Mouse (Mus musculus) retina, embryonic 14.5 days (tissue): ENCODE data around the gene Elmo2.

Experiments used
- DNase-seq: peaks from one replicate; pipeline ENCODE4 v3.0.0-alpha.2; 2015; ENCODE audit warnings: low spot score

Gene Elmo2

DNA sequence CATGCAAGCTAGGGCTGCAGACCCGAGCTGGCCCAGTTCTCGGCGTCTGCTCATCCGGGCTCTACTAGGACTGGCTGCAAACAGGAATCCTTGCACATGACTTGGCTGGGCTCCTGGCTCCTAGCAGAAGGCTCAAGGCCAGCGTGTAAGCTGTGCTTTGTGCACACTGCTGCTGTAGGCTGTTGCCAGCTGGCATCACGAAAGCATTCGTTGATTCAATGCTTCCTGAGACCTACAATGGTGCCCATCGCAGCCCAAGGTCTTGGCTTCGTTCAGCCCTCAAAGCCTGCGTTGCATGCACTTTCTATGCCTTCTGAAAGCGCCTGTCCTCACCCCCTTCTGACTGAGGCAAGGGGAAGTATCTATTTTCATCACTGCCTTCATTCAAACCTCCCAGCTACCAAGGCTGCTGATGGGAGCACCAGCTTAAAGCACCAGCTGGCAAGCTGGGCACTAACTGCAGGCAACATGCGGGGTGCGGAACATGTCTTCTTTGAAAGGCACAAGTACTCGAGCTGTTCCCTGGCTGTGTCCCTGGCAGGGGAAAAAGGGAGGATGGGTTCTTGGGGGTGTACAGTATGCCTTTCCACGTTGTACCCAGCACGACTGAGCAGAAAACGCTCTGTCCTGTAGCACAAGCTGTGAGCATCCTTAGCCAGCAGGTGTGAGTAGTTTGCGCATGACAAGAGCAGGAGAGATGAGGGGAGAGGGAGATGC, 37.8 kb downstream of the Elmo2 start:
- DNase-seq: no peak

DNA sequence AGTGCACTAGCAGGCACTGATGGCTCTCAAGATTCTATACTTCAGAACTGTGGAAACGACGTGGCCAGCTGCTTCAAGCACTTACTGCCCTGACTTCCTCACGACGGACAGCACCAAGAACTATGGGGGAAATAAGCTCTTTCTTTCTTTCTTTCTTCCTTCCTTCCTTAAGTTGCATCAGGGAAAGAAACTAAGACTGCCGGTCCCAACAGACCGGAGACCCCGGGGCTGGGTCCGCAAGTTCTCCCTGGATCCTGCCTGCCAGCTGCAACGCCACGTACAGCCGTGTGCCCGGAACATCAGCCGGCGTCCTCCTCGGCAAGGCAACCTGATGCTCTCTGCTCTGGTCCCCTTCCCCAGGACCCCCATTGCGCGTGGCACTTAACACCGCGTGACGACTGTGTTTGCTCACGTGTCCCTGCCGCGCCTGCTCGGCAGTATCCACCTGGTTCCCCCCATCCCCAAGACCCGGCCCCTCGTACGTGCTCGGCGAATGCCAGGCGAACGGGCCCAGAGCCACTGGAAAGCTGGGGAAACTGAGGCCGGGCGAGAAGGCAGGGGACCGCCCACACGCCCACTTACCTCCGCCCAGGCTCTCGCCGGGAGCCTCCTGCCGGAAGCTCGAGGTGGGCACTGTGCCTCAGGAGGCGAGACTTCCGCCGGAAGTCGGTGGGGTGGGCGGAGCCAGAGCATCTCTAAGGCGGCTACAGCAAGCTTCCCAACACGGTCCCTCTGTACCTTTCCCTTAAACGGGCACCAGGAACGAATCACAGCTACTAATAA, 38.9 kb downstream of the Elmo2 start, which contains the start of gene Slc35c2:
Gene Slc35c2 (minus strand): TSS at position 668 of the 783 bp plus-strand sequence.
- peak; percentile 94 for DNase-seq

- no peak for DNase-seq
Observed at GRCm38 (mm10) chr2:165286361-165287201, 39.7 kb downstream of the Elmo2 start.

DNA sequence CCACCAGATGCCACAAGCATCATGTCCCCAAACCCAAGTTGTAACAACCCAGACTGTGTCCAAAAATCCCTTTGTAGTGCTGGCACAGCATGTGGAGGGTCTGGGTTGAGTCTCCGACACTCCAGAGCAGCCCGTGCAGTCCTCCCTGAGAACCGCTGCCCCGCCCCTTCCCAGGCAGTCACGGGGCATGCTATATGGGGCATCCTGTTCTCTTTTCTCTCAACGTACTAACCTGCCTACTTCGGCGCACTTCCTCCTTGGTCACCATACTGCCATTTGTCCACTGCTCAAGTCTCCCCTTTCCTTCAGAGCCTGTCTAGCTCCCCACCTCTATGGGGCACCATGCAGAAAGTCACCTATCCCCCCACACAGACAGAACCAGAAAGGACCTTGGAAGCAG, 40.7 kb downstream of the Elmo2 start:
- DNase-seq: no peak

DNA sequence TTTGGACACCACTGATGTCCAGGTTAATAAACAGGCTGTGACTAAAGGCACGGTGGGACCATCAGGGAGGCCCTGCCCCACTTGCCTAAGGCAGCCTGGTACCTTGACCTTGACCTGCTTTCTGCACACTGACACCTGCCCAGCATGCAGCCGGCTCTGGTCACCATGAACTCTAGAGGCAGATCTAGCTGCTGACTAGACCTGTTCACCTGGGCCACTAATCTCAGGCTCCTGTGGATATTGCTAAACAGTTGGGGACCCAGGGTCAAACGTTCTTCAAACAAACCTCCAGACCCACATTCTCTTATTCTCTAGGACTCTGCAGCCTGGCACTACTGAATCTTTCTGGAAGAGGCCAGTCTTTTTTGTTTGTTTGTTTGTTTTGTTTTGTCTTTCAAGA, 41.2 kb downstream of the Elmo2 start:
- no peak for DNase-seq

GRCm38 (mm10) chr2:165284377-165284776, 41.9 kb downstream of the Elmo2 start:
- no peak for DNase-seq

GRCm38 (mm10) chr2:165283644-165284043, 42.6 kb downstream of the Elmo2 start:
- no peak for DNase-seq

DNA sequence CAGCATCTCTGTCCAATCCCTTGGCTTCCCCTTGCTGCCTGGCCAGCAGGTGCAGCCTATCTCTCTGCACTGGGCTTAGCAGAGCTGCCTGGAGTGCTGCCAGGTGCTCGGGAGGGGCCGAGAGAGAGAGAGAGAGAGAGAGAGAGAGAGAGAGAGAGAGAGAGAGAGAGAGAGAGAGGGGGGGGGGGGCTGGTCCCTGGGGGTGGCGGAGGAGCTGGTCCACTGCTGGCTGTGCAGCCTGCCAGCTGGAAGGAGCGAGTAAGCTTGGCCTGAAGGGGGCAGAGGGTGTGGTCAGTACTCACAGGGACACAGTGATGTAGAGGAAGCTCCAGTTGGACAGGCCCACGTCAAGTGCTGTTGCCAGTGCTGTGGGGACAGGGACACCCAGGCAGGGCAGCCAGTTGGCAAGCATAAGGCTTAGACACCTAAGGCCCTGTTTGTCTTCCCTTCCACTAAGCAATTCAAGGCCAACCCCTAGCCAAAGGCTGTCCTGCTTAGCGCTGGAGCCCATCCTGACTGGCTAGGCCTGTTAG, 44.4 kb downstream of the Elmo2 start:
- no peak for DNase-seq

- DNase-seq: peak; percentile 15
Observed at GRCm38 (mm10) chr2:165279351-165279750, 46.9 kb downstream of the Elmo2 start.

DNA sequence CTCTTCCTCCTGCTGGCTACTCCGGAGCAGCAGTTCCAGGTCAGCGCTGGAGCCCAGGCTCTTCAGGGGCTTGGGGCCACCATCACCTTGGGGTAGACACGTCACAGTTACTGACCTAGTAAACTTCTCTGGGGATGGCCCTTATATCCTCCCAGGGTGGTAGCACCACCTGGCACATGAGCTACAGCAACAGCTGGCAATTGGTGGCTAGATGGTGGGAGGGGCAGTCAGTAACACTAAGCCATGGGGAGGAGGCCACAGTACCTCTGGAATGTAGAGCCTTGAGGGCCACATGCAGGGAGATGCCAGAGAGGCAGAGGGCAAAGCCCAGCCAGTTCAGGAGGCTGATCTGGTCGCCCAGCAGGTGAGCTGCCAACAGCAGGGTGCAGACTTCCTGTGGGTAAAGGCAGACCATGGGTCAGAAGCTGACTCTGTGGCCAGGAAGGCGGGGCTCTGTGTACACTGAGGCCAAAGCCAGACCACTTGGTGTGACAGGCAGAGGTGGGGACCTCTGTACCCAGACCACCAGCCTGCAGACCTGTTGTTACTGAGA, 49.0 kb downstream of the Elmo2 start:
- no peak for DNase-seq

DNA sequence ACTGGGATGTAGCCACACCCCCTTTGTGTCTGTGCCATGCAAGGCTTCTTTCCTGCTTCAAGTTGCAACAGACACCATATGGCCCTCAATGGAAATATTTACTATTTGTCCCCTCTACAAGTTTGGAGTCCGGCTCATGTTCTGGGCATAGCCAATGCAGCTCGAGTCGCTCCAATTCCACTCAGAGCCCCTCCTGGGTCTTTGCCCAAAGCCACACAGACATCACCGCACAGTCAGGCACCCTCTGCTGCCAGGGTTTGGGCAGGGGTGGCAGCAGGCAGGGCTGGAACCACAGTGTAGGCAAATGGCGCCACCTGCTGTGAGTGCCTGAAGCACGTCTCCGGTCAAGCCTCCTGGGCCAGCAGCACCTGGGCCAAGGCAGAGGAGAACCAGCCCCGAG, 50.5 kb downstream of the Elmo2 start:
- peak; percentile 85 for DNase-seq

DNA sequence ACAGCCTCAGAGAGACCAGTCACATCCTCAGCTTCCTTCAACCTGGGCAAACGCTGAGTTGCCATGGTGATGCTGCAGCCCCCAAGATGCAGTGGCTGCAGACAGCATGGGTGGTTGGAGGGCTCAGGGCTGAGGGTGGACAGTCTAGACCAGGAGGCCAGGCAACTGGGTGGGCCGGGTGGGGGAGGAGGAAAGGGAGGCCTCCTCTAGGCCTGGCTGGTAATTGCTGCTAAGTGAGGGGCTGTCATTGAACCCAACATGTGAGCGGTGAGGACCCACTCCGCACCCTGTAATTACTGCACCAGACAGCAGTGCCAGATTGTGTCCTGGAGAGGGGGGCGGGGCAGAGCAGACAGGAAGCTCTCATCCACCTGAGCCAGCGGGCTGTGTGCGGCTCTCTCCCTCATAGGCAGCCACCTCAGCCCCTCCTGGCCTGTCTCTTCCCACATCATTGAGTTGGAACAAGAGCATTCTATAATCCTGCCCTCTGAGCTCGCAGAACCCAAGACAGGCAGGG, 51.1 kb downstream of the Elmo2 start:
- DNase-seq: peak; percentile 64

- peak; percentile 31 for DNase-seq
Observed at GRCm38 (mm10) chr2:165273589-165273988, 52.7 kb downstream of the Elmo2 start.

DNA sequence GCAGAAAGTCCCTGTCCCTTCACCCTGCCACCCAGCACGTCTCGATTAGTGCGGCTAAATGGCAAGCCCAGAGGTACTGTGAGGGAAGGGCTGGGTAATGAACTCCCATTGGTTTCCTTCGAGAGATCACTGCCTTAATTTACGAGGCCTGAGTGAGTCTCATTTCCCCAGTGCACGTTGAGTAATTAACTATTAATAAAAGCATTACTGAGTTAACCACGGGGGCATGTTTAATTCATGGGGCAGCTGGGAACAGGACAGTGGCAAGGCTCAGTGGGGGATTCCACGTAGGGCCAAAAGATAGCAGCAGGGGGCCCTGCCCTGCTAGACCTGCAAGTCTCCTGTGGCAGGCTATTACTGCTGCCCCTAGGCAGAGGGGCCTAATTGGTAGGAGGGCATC, 55.0 kb downstream of the Elmo2 start:
- peak; percentile 69 for DNase-seq

DNA sequence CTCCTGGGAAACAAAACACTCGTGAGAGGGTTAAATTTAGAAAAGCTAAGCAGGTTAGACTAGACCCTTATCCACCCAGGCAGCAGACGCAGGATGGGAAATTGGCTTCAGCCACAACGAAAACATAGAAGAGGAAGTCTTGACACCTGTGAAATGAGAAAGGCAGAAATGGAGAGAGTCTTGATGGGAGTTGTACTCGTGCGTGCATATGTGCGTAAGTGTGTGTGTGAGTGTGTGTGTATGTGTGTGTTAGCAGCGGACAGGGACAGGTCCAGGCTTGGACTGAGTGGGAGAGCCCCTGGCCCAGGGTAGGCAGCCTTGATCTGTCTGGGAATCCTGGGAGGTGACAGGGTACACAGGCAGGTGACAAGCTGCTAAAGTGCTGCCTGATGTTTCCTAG, 55.4 kb downstream of the Elmo2 start:
- DNase-seq: no peak

DNA sequence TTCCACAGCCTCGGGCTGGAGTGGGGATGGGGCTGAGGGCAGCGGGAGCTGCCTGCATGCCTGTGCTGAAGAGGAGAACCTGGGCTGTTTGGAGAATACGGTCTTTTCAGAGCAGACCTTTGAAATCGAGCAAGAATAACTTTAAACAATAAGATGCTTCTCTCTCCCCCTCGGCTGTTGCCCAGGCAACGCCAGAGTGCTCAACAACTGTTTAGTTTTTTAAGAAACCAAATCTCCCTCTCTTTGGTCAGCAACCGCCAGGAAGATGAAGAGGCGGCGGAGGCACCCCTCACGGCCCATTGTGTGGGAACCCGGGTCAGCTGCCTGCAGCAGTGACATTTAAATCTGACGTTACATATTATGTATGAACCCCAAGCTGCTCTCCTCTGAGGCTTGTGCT, 59.5 kb downstream of the Elmo2 start:
- no peak for DNase-seq

GRCm38 (mm10) chr2:165263861-165264260, 62.4 kb downstream of the Elmo2 start:
- no peak for DNase-seq

DNA sequence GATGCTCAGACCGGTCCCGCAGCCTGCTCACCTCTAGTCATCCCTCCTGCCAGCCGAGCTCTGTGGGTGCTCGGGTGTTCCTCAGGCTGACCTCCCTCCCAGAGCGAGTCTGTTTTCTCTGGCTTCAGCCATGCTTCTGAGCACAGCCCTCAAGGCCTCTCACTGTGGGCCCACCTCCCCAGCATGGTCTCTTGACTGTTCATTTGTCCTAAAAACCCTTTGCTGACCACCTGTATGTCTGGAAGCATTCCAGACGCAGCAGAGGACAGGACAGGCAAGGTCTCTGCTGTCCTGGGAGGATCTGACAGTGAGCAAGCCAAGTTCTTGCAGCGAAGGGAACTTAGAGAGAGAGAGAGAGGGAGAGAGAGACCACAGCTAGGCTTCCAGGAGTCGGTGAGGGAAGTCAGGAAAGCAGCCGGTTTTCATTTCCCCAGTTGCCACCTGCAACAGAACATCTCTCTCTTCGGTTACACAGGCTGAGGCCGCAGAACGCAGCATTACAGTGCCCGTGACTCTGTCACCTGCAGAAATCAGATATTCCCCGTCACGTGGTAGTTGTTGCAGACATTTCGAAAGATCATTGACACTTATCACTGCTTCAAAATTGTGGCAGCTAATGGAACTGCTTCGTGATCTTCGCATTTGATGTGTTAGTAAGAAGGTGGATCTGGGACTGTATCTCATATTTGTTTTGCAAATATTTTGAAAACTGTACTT, 63.8 kb downstream of the Elmo2 start:
- DNase-seq: no peak

DNA sequence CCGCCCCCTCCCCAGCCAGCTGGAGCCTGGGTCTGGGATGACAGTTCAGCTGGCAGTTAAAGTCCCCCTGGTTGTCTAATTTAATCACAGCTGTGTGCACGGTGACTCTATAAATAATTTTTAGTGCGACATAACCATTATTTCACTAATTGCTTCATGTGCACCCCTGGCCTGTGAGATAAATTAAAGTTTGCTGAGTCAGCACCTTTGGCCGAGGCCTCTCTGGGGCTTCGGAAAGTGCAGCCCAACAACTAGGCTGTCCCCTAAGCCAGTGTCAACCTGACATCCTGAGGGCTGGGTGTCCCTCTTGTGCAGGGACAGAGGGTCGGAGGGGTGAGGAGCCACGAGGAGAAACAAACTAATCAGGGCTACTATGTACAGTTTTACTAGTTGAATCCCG, 66.4 kb downstream of the Elmo2 start:
- DNase-seq: no peak

- no peak for DNase-seq
Observed at GRCm38 (mm10) chr2:165258321-165258720, 68.0 kb downstream of the Elmo2 start.
